Mouse (Mus musculus): ENCODE results near the gene Rbpjl. TPM values are rescaled to one million over a fixed set of nuclear protein-coding genes. Genes with fewer than 3 reads are reported as not detected.

The Rbpjl gene
- polyA plus RNA-seq, 1 experiment from 2014 or later, result 0.16 TPM

DNA sequence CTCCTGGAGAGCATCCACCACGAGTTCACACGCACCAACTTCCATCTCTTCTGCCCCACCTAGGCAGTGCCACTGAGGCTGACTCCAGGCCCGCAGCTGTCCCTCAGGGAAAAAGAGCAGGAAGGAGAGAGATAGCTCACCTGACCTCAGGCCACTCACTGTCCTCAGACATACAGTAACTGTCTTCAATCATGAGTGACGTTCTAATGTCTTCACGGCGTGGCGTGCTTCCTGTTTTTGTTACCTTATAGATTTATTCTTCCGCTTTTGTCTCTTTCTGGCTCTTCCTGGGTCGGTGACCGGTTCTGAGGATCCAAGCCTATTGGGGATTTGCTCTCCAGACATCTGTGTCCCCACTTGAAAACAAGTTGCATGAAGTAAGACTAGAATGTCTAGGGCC is 11.6 kb downstream of the Rbpjl start:
- 0 out of 2 replicates have a peak overlapping the region, but pooled peaks have one; percentile 3 for H3K9ac ChIP-seq (ENCODE audit: low read depth, low read length)
- no peaks in the 10 kb centered on the region for H3K9me3 ChIP-seq (ENCODE audit: control insufficient read depth)
- TF ChIP-seq CTCF (IDR thresholded peaks at IDR 0.05; ENCODE audit: low read depth), result no peak
- no peaks in the 10 kb centered on the region for H3K36me3 ChIP-seq (ENCODE audit: control insufficient read depth, insufficient read depth)
- H3K4me1 ChIP-seq (replicated peaks; ENCODE audit: control insufficient read depth, insufficient read depth, low read length), result no peaks in the 10 kb centered on the region
- H3K27ac ChIP-seq (ENCODE audit: low read depth, low read length), result no peak overlapping the region
- H3K27me3 ChIP-seq (replicated peaks; ENCODE audit: control insufficient read depth, insufficient read depth, low read length), result peaks cover 4% of the 10 kb centered on the region; the same call in 1 of the 2 replicates
- no peak overlapping the region for H3K4me3 ChIP-seq (ENCODE audit: low read depth, low read length)
- WGBS, result 66% methylated on average over 10 of the region's 10 CpGs
- ATAC-seq, result no peak
- peak overlapping the region; percentile 47 for H3K4me2 ChIP-seq (replicated peaks; ENCODE audit: low read depth)

DNA sequence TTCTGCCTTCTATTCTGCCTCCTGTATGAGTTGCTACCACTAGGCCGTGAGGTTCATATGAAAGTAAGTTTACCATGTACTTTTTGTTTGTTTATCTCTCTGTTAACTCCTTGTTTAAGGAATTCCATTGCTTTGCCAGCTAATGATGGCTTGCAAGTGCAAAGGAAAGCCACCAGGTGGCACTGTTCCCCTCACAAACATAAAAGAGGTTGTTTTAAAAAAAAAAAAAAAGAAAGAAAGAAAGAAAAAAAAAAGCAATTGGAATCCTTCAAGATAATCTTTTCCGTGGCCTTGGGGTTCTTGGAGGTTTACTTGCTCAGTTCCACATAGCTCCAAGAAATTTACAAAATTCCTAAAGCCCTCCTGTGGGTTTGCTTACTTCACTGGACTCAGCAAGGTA is 14.3 kb downstream of the Rbpjl start:
- 3% methylated on average over 2 of the region's 2 CpGs for WGBS
- peak; percentile 81 for TF ChIP-seq CTCF (IDR thresholded peaks at IDR 0.05; ENCODE audit: low read depth)

DNA sequence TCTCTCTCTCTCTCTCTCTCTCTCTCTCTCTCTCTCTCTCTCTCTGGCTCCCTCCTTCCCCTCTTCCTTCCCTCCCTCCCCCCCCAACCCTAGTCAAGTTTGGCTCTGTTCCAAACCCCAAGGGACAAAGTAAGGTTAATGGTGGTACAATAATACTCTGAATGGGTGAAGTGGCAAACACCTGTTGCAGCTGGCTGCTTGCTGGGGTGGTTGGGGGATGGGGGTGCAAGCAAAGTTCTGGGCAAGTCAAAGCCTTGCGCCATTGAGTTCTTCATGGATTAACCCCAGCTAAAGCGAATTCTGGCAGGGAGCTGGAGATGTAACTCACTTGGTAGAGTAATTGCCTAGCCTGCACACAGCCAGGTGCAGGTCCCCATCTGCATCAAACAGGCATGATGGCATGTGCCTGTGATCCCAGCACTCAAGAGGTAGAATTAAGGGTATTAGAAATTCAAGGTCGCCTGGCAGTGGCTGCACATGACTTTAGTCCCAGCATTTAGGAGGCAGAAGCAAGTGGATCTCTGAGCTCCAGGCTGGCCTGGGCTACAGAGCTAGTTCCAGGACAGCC is 15.5 kb downstream of the Rbpjl start:
- Histone ChIP-seq H3K36me3 (ENCODE audit: control insufficient read depth, insufficient read depth) (0 out of 2 replicates have a peak, but pooled peaks cover 2% of the 10 kb centered on the region), H3K27me3 (replicated peaks; ENCODE audit: control insufficient read depth, insufficient read depth, low read length) (no peaks in the 10 kb centered on the region), H3K4me1 (replicated peaks; ENCODE audit: control insufficient read depth, insufficient read depth, low read length) (no peaks in the 10 kb centered on the region), H3K4me2 (replicated peaks; ENCODE audit: low read depth) (no peak overlapping the region), H3K9me3 (ENCODE audit: control insufficient read depth) (no peaks in the 10 kb centered on the region), H3K4me3 (ENCODE audit: low read depth, low read length) (no peak overlapping the region), H3K9ac (ENCODE audit: low read depth, low read length) (no peak overlapping the region), H3K27ac (ENCODE audit: low read depth, low read length) (no peak overlapping the region; the same call in 1 of the 2 replicates)
- no peak for TF ChIP-seq CTCF (IDR thresholded peaks at IDR 0.05; ENCODE audit: low read depth)
- WGBS, result 29% methylated on average over 3 of the region's 3 CpGs
- ATAC-seq, result no peak

More for the DNA sequence above, 14.3 kb downstream of the Rbpjl start:
- no peaks in the 10 kb centered on the region for H3K9me3 ChIP-seq (ENCODE audit: control insufficient read depth)
- no peaks in the 10 kb centered on the region for H3K4me1 ChIP-seq (replicated peaks; ENCODE audit: control insufficient read depth, insufficient read depth, low read length)
- H3K4me3 ChIP-seq (ENCODE audit: low read depth, low read length), result no peak overlapping the region
- no peak overlapping the region for H3K27ac ChIP-seq (ENCODE audit: low read depth, low read length)
- H3K36me3 ChIP-seq (ENCODE audit: control insufficient read depth, insufficient read depth), result no peaks in the 10 kb centered on the region
- no peak overlapping the region for H3K4me2 ChIP-seq (replicated peaks; ENCODE audit: low read depth)
- no peak overlapping the region for H3K9ac ChIP-seq (ENCODE audit: low read depth, low read length)
- no peak for ATAC-seq
- no peaks in the 10 kb centered on the region for H3K27me3 ChIP-seq (replicated peaks; ENCODE audit: control insufficient read depth, insufficient read depth, low read length)

DNA sequence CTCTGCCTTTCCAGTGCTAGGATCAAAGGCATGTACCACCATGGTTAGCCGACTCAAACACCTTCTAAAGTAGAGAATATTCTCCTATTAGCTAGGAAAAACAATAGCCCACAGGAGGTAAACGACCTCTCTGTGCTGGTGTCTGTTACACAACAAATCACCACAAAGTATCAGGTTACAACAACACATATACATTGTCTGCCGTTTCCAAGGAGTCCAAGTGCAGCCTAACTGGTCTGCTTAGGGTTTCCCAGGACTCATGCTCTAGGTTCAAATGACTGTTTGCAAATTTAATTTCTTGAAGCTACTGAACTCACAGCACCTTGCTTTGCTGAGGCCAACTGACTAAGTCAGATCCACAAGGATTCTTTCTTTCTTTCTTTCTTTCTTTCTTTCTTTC is 16.5 kb downstream of the Rbpjl start:
- no peak overlapping the region for H3K4me2 ChIP-seq (replicated peaks; ENCODE audit: low read depth)

GRCm38 (mm10) chr2:164421306-164421705 is 18.4 kb downstream of the Rbpjl start:
- no peaks in the 10 kb centered on the region for H3K27me3 ChIP-seq (replicated peaks; ENCODE audit: control insufficient read depth, insufficient read depth, low read length)
- peaks cover 21% of the 10 kb centered on the region; the same call in 1 of the 2 replicates for H3K36me3 ChIP-seq (ENCODE audit: control insufficient read depth, insufficient read depth)
- no peak overlapping the region for H3K4me2 ChIP-seq (replicated peaks; ENCODE audit: low read depth)
- no peaks in the 10 kb centered on the region for H3K4me1 ChIP-seq (replicated peaks; ENCODE audit: control insufficient read depth, insufficient read depth, low read length)
- no peak for ATAC-seq
- H3K9ac ChIP-seq (ENCODE audit: low read depth, low read length), result no peak overlapping the region
- 82% methylated on average over 7 of the region's 7 CpGs for WGBS
- no peak overlapping the region for H3K27ac ChIP-seq (ENCODE audit: low read depth, low read length)
- H3K9me3 ChIP-seq (ENCODE audit: control insufficient read depth), result no peaks in the 10 kb centered on the region
- TF ChIP-seq CTCF (IDR thresholded peaks at IDR 0.05; ENCODE audit: low read depth), result no peak
- no peak overlapping the region for H3K4me3 ChIP-seq (ENCODE audit: low read depth, low read length)

More for the DNA sequence above, 16.5 kb downstream of the Rbpjl start:
- H3K9me3 ChIP-seq (ENCODE audit: control insufficient read depth), result no peaks in the 10 kb centered on the region
- peaks cover 8% of the 10 kb centered on the region; the same call in 1 of the 2 replicates for H3K36me3 ChIP-seq (ENCODE audit: control insufficient read depth, insufficient read depth)
- no peak overlapping the region for H3K27ac ChIP-seq (ENCODE audit: low read depth, low read length)
- WGBS, result 13% methylated on average over 3 of the region's 3 CpGs
- no peak overlapping the region for H3K9ac ChIP-seq (ENCODE audit: low read depth, low read length)
- no peaks in the 10 kb centered on the region for H3K4me1 ChIP-seq (replicated peaks; ENCODE audit: control insufficient read depth, insufficient read depth, low read length)
- H3K4me3 ChIP-seq (ENCODE audit: low read depth, low read length), result no peak overlapping the region
- no peak for TF ChIP-seq CTCF (IDR thresholded peaks at IDR 0.05; ENCODE audit: low read depth)
- no peak for ATAC-seq
- H3K27me3 ChIP-seq (replicated peaks; ENCODE audit: control insufficient read depth, insufficient read depth, low read length), result no peaks in the 10 kb centered on the region

DNA sequence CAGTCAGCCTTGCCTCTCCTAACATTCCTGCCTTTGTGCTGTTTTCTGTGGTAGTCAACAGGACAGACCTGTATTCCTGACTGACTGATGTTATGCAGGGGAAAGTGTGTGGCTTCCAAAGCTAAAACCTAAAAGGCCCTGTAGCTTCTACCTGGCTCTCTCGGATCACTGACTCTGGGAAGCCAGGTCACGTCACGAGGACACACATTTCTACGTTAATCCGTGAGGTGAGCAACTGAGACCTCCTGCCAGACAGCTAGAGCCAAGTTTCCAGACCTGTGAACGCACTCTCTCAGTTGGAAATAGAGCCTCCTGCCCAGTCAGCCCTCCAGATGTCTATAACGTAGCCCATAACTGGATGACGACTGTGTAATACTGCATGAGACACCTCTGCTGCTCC is 19.0 kb downstream of the Rbpjl start:
- Histone ChIP-seq H3K4me1 (replicated peaks; ENCODE audit: control insufficient read depth, insufficient read depth, low read length) (no peaks in the 10 kb centered on the region), H3K27me3 (replicated peaks; ENCODE audit: control insufficient read depth, insufficient read depth, low read length) (no peaks in the 10 kb centered on the region), H3K36me3 (ENCODE audit: control insufficient read depth, insufficient read depth) (peaks cover 28% of the 10 kb centered on the region), H3K4me2 (replicated peaks; ENCODE audit: low read depth) (no peak overlapping the region), H3K9me3 (ENCODE audit: control insufficient read depth) (no peaks in the 10 kb centered on the region), H3K4me3 (ENCODE audit: low read depth, low read length) (no peak overlapping the region), H3K9ac (ENCODE audit: low read depth, low read length) (no peak overlapping the region), H3K27ac (ENCODE audit: low read depth, low read length) (peak overlapping the region; percentile 11; the same call in 1 of the 2 replicates)
- ATAC-seq, result no peak
- TF ChIP-seq CTCF (IDR thresholded peaks at IDR 0.05; ENCODE audit: low read depth), result no peak
- 81% methylated on average over 8 of the region's 8 CpGs for WGBS

All from intestine, postnatal 0 days (tissue).